Mouse (Mus musculus) MEL (cell line): ENCODE measurements at regions not wholly inside any gene's neighbourhood (a gene's known extent, or its start where the extent isn't known, plus 50 kb on each side); places are given as distances from the start of the nearest gene placed in this dataset.

Experiments used
- DNase-seq: peaks from one replicate; pipeline ENCODE4 v3.0.0; 2011; ENCODE audit warnings: low read depth, low spot score
- H3K27ac ChIP-seq: 2 replicates; pipeline ENCODE4 v1.5.1; 2012; ENCODE audit warnings: low read depth, mild to moderate bottlenecking, control low read depth, low read length, moderate library complexity; ENCODE audit not compliant: control insufficient read depth
- H3K27me3 ChIP-seq, 2 experiments: fragments of 150-350 bp in 1 of 2; sonication (generic) in 1 of 2; 2 replicates each; pipeline ENCODE4 v1.6.1; 2012; ENCODE audit warnings: low read length in 2 of 2, mild to moderate bottlenecking in 2 of 2, improper control_type of control experiment in 1 of 2, moderate library complexity in 1 of 2; ENCODE audit not compliant: insufficient read depth in 2 of 2, control insufficient read depth in 1 of 2
- H3K36me3 ChIP-seq, 2 experiments: 2 replicates each; pipeline ENCODE4 v1.6.1; 2012 to 2014; ENCODE audit warnings: low read length in 2 of 2, improper control_type of control experiment in 1 of 2, inconsistent platforms in 1 of 2, mild to moderate bottlenecking in 1 of 2; ENCODE audit not compliant: insufficient read depth in 2 of 2, control insufficient read depth in 1 of 2
- H3K4me1 ChIP-seq, 2 experiments: fragments of 150-350 bp in 1 of 2; sonication (generic) in 1 of 2; 2 replicates each; pipeline ENCODE4 v1.6.1; 2012; ENCODE audit warnings: low read length in 2 of 2, improper control_type of control experiment in 1 of 2, mild to moderate bottlenecking in 1 of 2; ENCODE audit not compliant: insufficient read depth in 2 of 2, control insufficient read depth in 1 of 2
- H3K4me3 ChIP-seq, 2 experiments: fragments of 150-350 bp in 1 of 2; sonication (generic) in 1 of 2; 2 replicates each; pipeline ENCODE4 v1.5.1; 2012; ENCODE audit warnings: low read depth in 2 of 2, low read length in 2 of 2, mild to moderate bottlenecking in 2 of 2, moderate library complexity in 2 of 2, control low read depth in 1 of 2, improper control_type of control experiment in 1 of 2; ENCODE audit not compliant: control insufficient read depth in 1 of 2, insufficient read depth in 1 of 2
- H3K79me2 ChIP-seq: 2 replicates; pipeline ENCODE4 v1.6.1; 2012; ENCODE audit warnings: mild to moderate bottlenecking, low read length, moderate library complexity; ENCODE audit not compliant: control insufficient read depth, poor library complexity, insufficient read depth
- H3K9ac ChIP-seq: 2 replicates; pipeline ENCODE4 v1.6.1; 2012; ENCODE audit warnings: low read depth, mild to moderate bottlenecking, control low read depth, low read length, moderate library complexity; ENCODE audit not compliant: control insufficient read depth, poor library complexity, severe bottlenecking
- H3K9me3 ChIP-seq: fragments of 150-350 bp; sonication (generic); replicated peaks from 2 replicates; pipeline ENCODE4 v1.6.1; 2012; ENCODE audit warnings: mild to moderate bottlenecking, low read length, improper control_type of control experiment, moderate library complexity; ENCODE audit not compliant: insufficient read depth
- CHD1 ChIP-seq: IDR thresholded peaks from 2 replicates; pipeline ENCODE4 v1.6.1; 2012; ENCODE audit warnings: low read depth, mild to moderate bottlenecking, inconsistent platforms, low read length, improper control_type of control experiment
- CHD2 ChIP-seq: IDR thresholded peaks from 2 replicates; pipeline ENCODE4 v1.6.1; 2011; ENCODE audit warnings: low read length, improper control_type of control experiment
- CTCF ChIP-seq, 3 experiments: IDR thresholded peaks in 2 of 3; conservative IDR thresholded peaks in 1 of 3; 2 replicates each; pipeline ENCODE4 v1.5.1; 2011 to 2012; ENCODE audit warnings: low read length in 3 of 3, low read depth in 2 of 3, mild to moderate bottlenecking in 2 of 3, improper control_type of control experiment in 1 of 3, inconsistent platforms in 1 of 3, mixed read lengths in 1 of 3, moderate library complexity in 1 of 3; ENCODE audit not compliant: control insufficient read depth in 1 of 3, insufficient read depth in 1 of 3, poor library complexity in 1 of 3, severe bottlenecking in 1 of 3
- ELF1 ChIP-seq: IDR thresholded peaks from 2 replicates; pipeline ENCODE4 v1.6.1; 2014; ENCODE audit warnings: low read depth, mild to moderate bottlenecking, inconsistent platforms, low read length, improper control_type of control experiment, moderate library complexity
- EP300 ChIP-seq, 2 experiments: IDR thresholded peaks; 2 replicates each; pipeline ENCODE4 v1.6.1; 2011; ENCODE audit warnings: improper control_type of control experiment in 2 of 2, low read length in 2 of 2, low read depth in 1 of 2, mild to moderate bottlenecking in 1 of 2
- ETS1 ChIP-seq: IDR thresholded peaks from 2 replicates; pipeline ENCODE4 v1.6.1; 2012; ENCODE audit warnings: low read depth, mild to moderate bottlenecking, inconsistent platforms, low read length, improper control_type of control experiment, moderate library complexity
- GATA1 ChIP-seq: IDR thresholded peaks from 2 replicates; pipeline ENCODE4 v1.6.1; 2011; ENCODE audit warnings: low read depth, low read length, improper control_type of control experiment
- HCFC1 ChIP-seq: IDR thresholded peaks from 2 replicates; pipeline ENCODE4 v1.6.1; 2012; ENCODE audit warnings: low read depth, mild to moderate bottlenecking, inconsistent platforms, low read length, improper control_type of control experiment, moderate library complexity
- KAT2A ChIP-seq: conservative IDR thresholded peaks from 2 replicates; pipeline ENCODE4 v1.6.1; 2012; ENCODE audit warnings: low read depth, low read length, improper control_type of control experiment, inconsistent platforms
- MAX ChIP-seq: IDR thresholded peaks from 2 replicates; pipeline ENCODE4 v1.6.1; 2011; ENCODE audit warnings: low read length, improper control_type of control experiment
- MEF2A ChIP-seq: IDR thresholded peaks from 2 replicates; pipeline ENCODE4 v1.6.1; 2014; ENCODE audit warnings: low read depth, mild to moderate bottlenecking, inconsistent platforms, low read length, improper control_type of control experiment; ENCODE audit not compliant: poor library complexity, insufficient replicate concordance, severe bottlenecking; ENCODE audit errors: extremely low read depth
- MXI1 ChIP-seq: IDR thresholded peaks from 2 replicates; pipeline ENCODE4 v1.6.1; 2011; ENCODE audit warnings: mild to moderate bottlenecking, low read depth, low read length, improper control_type of control experiment
- MYB ChIP-seq: IDR thresholded peaks from 2 replicates; pipeline ENCODE4 v1.6.1; 2011; ENCODE audit warnings: mild to moderate bottlenecking, low read depth, low read length, improper control_type of control experiment
- NELFE ChIP-seq: IDR thresholded peaks from 2 replicates; pipeline ENCODE4 v1.6.1; 2011; ENCODE audit warnings: low read depth, low read length, improper control_type of control experiment
- NRF1 ChIP-seq: IDR thresholded peaks from 2 replicates; pipeline ENCODE4 v1.6.1; 2014; ENCODE audit warnings: low read depth, mild to moderate bottlenecking, inconsistent platforms, low read length, improper control_type of control experiment, moderate library complexity; ENCODE audit not compliant: poor library complexity, insufficient read depth, severe bottlenecking
- SIN3A ChIP-seq: IDR thresholded peaks from 2 replicates; pipeline ENCODE4 v1.6.1; 2012; ENCODE audit warnings: low read length, improper control_type of control experiment, inconsistent platforms
- USF2 ChIP-seq, 2 experiments: IDR thresholded peaks; 2 replicates each; pipeline ENCODE4 v1.6.1; 2011 to 2012; ENCODE audit warnings: improper control_type of control experiment in 2 of 2, low read length in 2 of 2, borderline replicate concordance in 1 of 2, inconsistent platforms in 1 of 2, low read depth in 1 of 2, mild to moderate bottlenecking in 1 of 2; ENCODE audit not compliant: insufficient read depth in 1 of 2

- no peak for TF ChIP-seq NRF1
- no peak for TF ChIP-seq USF2 (IDR thresholded peaks at IDR 0.05; ENCODE audit: borderline replicate concordance in 1 of 2, insufficient read depth in 1 of 2, low read depth in 1 of 2, low read length in 2 of 2)
- TF ChIP-seq CHD1, result no peak
- TF ChIP-seq EP300 (IDR thresholded peaks at IDR 0.05; ENCODE audit: low read depth in 1 of 2, low read length in 2 of 2), result no peak
- no peak for TF ChIP-seq MYB
- no peak for TF ChIP-seq KAT2A
- no peak for TF ChIP-seq MEF2A
- TF ChIP-seq NELFE, result no peak
- Histone ChIP-seq H3K9me3 (no peaks in the 10 kb centered on the region), H3K4me3 (no peak overlapping the region), H3K27ac (no peak overlapping the region), H3K4me1 (no peaks in the 10 kb centered on the region), H3K36me3 (no peaks in the 10 kb centered on the region), H3K27me3 (no peaks in the 10 kb centered on the region), H3K9ac (no peak overlapping the region), H3K79me2 (no peaks in the 10 kb centered on the region)
- DNase-seq, result no peak
Observed at GRCm38 (mm10) chr17:49335318-49335717, 92.8 kb upstream of the Mocs1 start.

GRCm38 (mm10) chr17:49337881-49338280 lies 90.3 kb upstream of the Mocs1 start:
- Histone ChIP-seq H3K27ac (no peak overlapping the region), H3K36me3 (no peaks in the 10 kb centered on the region), H3K4me1 (no peaks in the 10 kb centered on the region), H3K27me3 (no peaks in the 10 kb centered on the region), H3K9ac (no peak overlapping the region), H3K79me2 (no peaks in the 10 kb centered on the region), H3K9me3 (no peaks in the 10 kb centered on the region), H3K4me3 (no peak overlapping the region)
- DNase-seq, result no peak
- TF ChIP-seq MAX, result no peak
- TF ChIP-seq SIN3A, result no peak
- no peak for TF ChIP-seq HCFC1
- no peak for TF ChIP-seq ETS1

- Histone ChIP-seq H3K79me2 (no peaks in the 10 kb centered on the region), H3K4me1 (no peaks in the 10 kb centered on the region), H3K4me3 (no peak overlapping the region), H3K27me3 (no peaks in the 10 kb centered on the region), H3K36me3 (no peaks in the 10 kb centered on the region), H3K9me3 (no peaks in the 10 kb centered on the region), H3K9ac (no peak overlapping the region), H3K27ac (no peak overlapping the region)
- TF ChIP-seq GATA1 (no peak), CTCF (IDR thresholded peaks at IDR 0.05 in 2 of 3, conservative IDR thresholded peaks at IDR 0.05 in 1 of 3; ENCODE audit: control insufficient read depth in 1 of 3, insufficient read depth in 1 of 3, low read depth in 2 of 3, low read length in 3 of 3, poor library complexity in 1 of 3, severe bottlenecking in 1 of 3) (no peak), ELF1 (no peak), CHD2 (no peak), HCFC1 (no peak), MXI1 (no peak)
- no peak for DNase-seq
Observed at GRCm38 (mm10) chr17:49342636-49343035, 85.5 kb upstream of the Mocs1 start.
